Mouse (Mus musculus): Measurements from ENCODE around the gene Klf3. TPM values are rescaled to one million over a fixed set of nuclear protein-coding genes. Genes with fewer than 3 reads are reported as not detected.

Klf3 gene
- polyA plus RNA-seq, 1 experiment from 2014 or later: 66.9 TPM

GRCm38 (mm10) chr5:64788175-64788574 lies 15.0 kb upstream of the Klf3 start:
- DNase-seq (ENCODE audit: low spot score) (no peak), ATAC-seq (replicated peaks; ENCODE audit: low FRiP score) (0 out of 2 replicates have a peak, but pooled peaks have one; percentile 39)
- Histone ChIP-seq H3K27ac (ENCODE audit: low read depth, low read length) (no peak overlapping the region), H3K9me3 (ENCODE audit: control insufficient read depth, low read length) (no peaks in the 10 kb centered on the region), H3K36me3 (ENCODE audit: control insufficient read depth, insufficient read depth, low read length) (no peaks in the 10 kb centered on the region; the same call in 1 of the 2 replicates), H3K4me2 (no peak overlapping the region), H3K4me1 (replicated peaks; ENCODE audit: control insufficient read depth, insufficient read depth, low read length) (0 out of 2 replicates have a peak, but pooled peaks cover 4% of the 10 kb centered on the region), H3K9ac (ENCODE audit: low read depth, low read length) (no peak overlapping the region), H3K27me3 (replicated peaks; ENCODE audit: control insufficient read depth, insufficient read depth, low read length) (no peaks in the 10 kb centered on the region), H3K4me3 (ENCODE audit: low read depth, low read length) (no peak overlapping the region)
- 87% methylated on average over 1 of the region's 1 CpGs for WGBS

DNA sequence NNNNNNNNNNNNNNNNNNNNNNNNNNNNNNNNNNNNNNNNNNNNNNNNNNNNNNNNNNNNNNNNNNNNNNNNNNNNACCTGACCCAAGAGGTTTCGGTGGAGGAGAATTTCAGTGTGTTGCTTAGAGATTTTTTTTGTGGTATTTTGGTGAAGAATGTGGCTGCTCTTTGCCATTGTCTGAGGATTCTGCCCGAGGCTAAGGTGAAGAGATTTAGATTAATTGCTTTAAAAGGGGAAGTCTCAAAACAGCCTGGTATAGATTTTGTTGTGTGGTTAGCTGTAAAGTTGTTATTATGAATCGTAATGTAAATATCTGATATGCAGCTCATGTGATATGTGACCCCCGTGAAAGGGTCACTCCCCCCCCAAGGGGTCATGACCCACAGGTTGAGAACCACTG lies 5.0 kb upstream of the Klf3 start:
- peaks cover 3% of the 10 kb centered on the region; the same call in 1 of the 2 replicates for H3K9me3 ChIP-seq (ENCODE audit: control insufficient read depth, low read length)
- H3K4me3 ChIP-seq (ENCODE audit: low read depth, low read length): no peak overlapping the region
- no peak overlapping the region for H3K27ac ChIP-seq (ENCODE audit: low read depth, low read length)
- no peak overlapping the region for H3K4me2 ChIP-seq
- peaks cover 8% of the 10 kb centered on the region for H3K4me1 ChIP-seq (replicated peaks; ENCODE audit: control insufficient read depth, insufficient read depth, low read length)
- no peaks in the 10 kb centered on the region for H3K36me3 ChIP-seq (ENCODE audit: control insufficient read depth, insufficient read depth, low read length)
- WGBS: 62% methylated on average over 4 of the region's 4 CpGs
- DNase-seq (ENCODE audit: low spot score) (no peak), ATAC-seq (replicated peaks; ENCODE audit: low FRiP score) (no peak)
- no peak overlapping the region for H3K9ac ChIP-seq (ENCODE audit: low read depth, low read length)
- no peaks in the 10 kb centered on the region for H3K27me3 ChIP-seq (replicated peaks; ENCODE audit: control insufficient read depth, insufficient read depth, low read length)

GRCm38 (mm10) chr5:64801545-64801944 lies 1.6 kb upstream of the Klf3 start:
- no peaks in the 10 kb centered on the region for H3K27me3 ChIP-seq (replicated peaks; ENCODE audit: control insufficient read depth, insufficient read depth, low read length)
- H3K9me3 ChIP-seq (ENCODE audit: control insufficient read depth, low read length): peaks cover 3% of the 10 kb centered on the region; the same call in 1 of the 2 replicates
- no peak for ATAC-seq (replicated peaks; ENCODE audit: low FRiP score)
- no peak overlapping the region for H3K27ac ChIP-seq (ENCODE audit: low read depth, low read length)
- no peak overlapping the region for H3K4me2 ChIP-seq
- peaks cover 23% of the 10 kb centered on the region for H3K4me1 ChIP-seq (replicated peaks; ENCODE audit: control insufficient read depth, insufficient read depth, low read length)
- no peak for DNase-seq (ENCODE audit: low spot score)
- WGBS: 63% methylated on average over 2 of the region's 2 CpGs
- no peaks in the 10 kb centered on the region for H3K36me3 ChIP-seq (ENCODE audit: control insufficient read depth, insufficient read depth, low read length)
- no peak overlapping the region for H3K4me3 ChIP-seq (ENCODE audit: low read depth, low read length)
- H3K9ac ChIP-seq (ENCODE audit: low read depth, low read length): no peak overlapping the region

GRCm38 (mm10) chr5:64802143-64802542 lies 1.0 kb upstream of the Klf3 start:
- H3K4me2 ChIP-seq: peak overlapping the region; percentile 73
- ATAC-seq (replicated peaks; ENCODE audit: low FRiP score) (no peak), DNase-seq (ENCODE audit: low spot score) (no peak)
- no peaks in the 10 kb centered on the region for H3K27me3 ChIP-seq (replicated peaks; ENCODE audit: control insufficient read depth, insufficient read depth, low read length)
- H3K9me3 ChIP-seq (ENCODE audit: control insufficient read depth, low read length): peaks cover 3% of the 10 kb centered on the region; the same call in 1 of the 2 replicates
- H3K9ac ChIP-seq (ENCODE audit: low read depth, low read length): peak overlapping the region; percentile 98
- H3K4me1 ChIP-seq (replicated peaks; ENCODE audit: control insufficient read depth, insufficient read depth, low read length): peaks cover 29% of the 10 kb centered on the region
- H3K4me3 ChIP-seq (ENCODE audit: low read depth, low read length): peak overlapping the region; percentile 94
- whole genome bisulfite sequencing: 13% methylated on average over 8 of the region's 8 CpGs
- no peaks in the 10 kb centered on the region for H3K36me3 ChIP-seq (ENCODE audit: control insufficient read depth, insufficient read depth, low read length)
- H3K27ac ChIP-seq (ENCODE audit: low read depth, low read length): peak overlapping the region; percentile 98

- peak overlapping the region; percentile 98 for H3K27ac ChIP-seq (ENCODE audit: low read depth, low read length)
- WGBS: under 1% methylated on average over 69 of the region's 69 CpGs
- no peaks in the 10 kb centered on the region for H3K27me3 ChIP-seq (replicated peaks; ENCODE audit: control insufficient read depth, insufficient read depth, low read length)
- peaks cover 3% of the 10 kb centered on the region; the same call in 1 of the 2 replicates for H3K9me3 ChIP-seq (ENCODE audit: control insufficient read depth, low read length)
- peak overlapping the region; percentile 73 for H3K4me2 ChIP-seq
- H3K4me1 ChIP-seq (replicated peaks; ENCODE audit: control insufficient read depth, insufficient read depth, low read length): peaks cover 47% of the 10 kb centered on the region
- H3K36me3 ChIP-seq (ENCODE audit: control insufficient read depth, insufficient read depth, low read length): peaks cover 4% of the 10 kb centered on the region
- ATAC-seq (replicated peaks; ENCODE audit: low FRiP score) (no peak), DNase-seq (ENCODE audit: low spot score) (peak; percentile 82)
- H3K9ac ChIP-seq (ENCODE audit: low read depth, low read length): peak overlapping the region; percentile 98
- H3K4me3 ChIP-seq (ENCODE audit: low read depth, low read length): peak overlapping the region; percentile 94
These were observed 703 bp downstream of the Klf3 start for GRCm38 (mm10) chr5:64803720-64804462.

DNA sequence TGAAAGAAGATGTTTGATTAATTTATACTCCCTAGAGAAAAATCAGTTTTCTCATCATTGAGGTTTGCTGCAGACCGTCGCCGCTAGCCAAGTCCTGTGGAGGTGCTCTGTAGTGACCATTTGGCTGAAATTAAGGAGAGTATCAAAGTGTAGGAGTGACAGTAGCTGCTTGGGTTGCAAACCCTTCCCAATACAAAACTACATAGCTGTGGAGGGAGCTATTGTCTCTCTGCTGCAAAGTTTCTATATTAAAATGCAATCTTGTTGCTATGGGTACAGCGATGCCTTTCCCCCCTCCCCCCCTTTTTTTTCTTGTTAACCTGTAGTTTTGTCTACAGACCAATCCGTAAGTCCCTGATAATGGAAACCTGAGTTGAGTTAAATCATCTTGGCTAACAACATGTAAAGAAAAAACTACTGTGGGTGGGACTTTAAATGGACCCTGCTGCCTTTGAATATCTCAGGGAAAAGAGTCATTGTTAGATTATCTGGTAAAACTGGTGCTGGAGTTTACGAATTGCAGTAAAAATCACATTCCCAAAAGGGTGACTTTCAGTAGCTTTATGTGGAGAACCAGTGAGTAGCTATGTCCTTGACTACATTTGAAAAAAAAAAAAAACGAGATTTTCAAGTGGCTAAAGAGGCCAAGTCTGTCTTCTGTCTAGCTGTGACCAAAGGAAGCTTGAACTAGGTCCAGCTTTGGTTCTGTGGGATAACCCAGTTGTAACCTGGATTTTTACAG lies 2.1 kb downstream of the Klf3 start:
- H3K27me3 ChIP-seq (replicated peaks; ENCODE audit: control insufficient read depth, insufficient read depth, low read length): no peaks in the 10 kb centered on the region
- H3K9ac ChIP-seq (ENCODE audit: low read depth, low read length): peak overlapping the region; percentile 72
- ATAC-seq (replicated peaks; ENCODE audit: low FRiP score) (no peak), DNase-seq (ENCODE audit: low spot score) (no peak)
- no peaks in the 10 kb centered on the region for H3K9me3 ChIP-seq (ENCODE audit: control insufficient read depth, low read length)
- H3K36me3 ChIP-seq (ENCODE audit: control insufficient read depth, insufficient read depth, low read length): peaks cover 11% of the 10 kb centered on the region
- peak overlapping the region; percentile 91 for H3K27ac ChIP-seq (ENCODE audit: low read depth, low read length)
- peaks cover 61% of the 10 kb centered on the region for H3K4me1 ChIP-seq (replicated peaks; ENCODE audit: control insufficient read depth, insufficient read depth, low read length)
- H3K4me3 ChIP-seq (ENCODE audit: low read depth, low read length): peak overlapping the region; percentile 94
- H3K4me2 ChIP-seq: peak overlapping the region; percentile 73
- 20% methylated on average over 7 of the region's 7 CpGs for WGBS

GRCm38 (mm10) chr5:64805873-64806505 lies 2.8 kb downstream of the Klf3 start:
- H3K27me3 ChIP-seq (replicated peaks; ENCODE audit: control insufficient read depth, insufficient read depth, low read length): no peaks in the 10 kb centered on the region
- DNase-seq (ENCODE audit: low spot score) (peak; percentile 66), ATAC-seq (replicated peaks; ENCODE audit: low FRiP score) (no peak)
- H3K36me3 ChIP-seq (ENCODE audit: control insufficient read depth, insufficient read depth, low read length): peaks cover 11% of the 10 kb centered on the region
- H3K4me1 ChIP-seq (replicated peaks; ENCODE audit: control insufficient read depth, insufficient read depth, low read length): peaks cover 67% of the 10 kb centered on the region
- H3K27ac ChIP-seq (ENCODE audit: low read depth, low read length): peak overlapping the region; percentile 91
- no peaks in the 10 kb centered on the region for H3K9me3 ChIP-seq (ENCODE audit: control insufficient read depth, low read length)
- peak overlapping the region; percentile 94 for H3K4me3 ChIP-seq (ENCODE audit: low read depth, low read length)
- WGBS: 4% methylated on average over 7 of the region's 7 CpGs
- peak overlapping the region; percentile 73 for H3K4me2 ChIP-seq
- peak overlapping the region; percentile 72 for H3K9ac ChIP-seq (ENCODE audit: low read depth, low read length)

DNA sequence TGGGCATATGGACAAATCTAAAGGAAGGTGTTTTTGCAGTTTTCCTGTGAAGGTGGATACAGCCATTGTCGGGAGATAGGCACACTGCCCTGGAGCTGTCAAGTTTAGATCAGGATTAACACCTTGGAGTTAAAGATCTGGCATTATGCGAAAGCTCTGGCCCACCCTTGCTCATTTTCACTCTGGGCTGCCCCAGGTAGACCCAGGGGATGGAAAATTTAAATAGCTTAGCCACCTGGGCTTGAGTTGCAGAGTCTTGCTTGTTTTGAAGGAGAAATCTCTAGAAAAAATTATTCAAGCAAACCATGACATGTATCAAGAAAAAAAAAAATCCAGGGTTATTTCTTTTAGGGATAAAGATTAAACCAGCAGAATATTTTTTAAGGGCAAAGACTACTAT lies 3.4 kb downstream of the Klf3 start:
- peaks cover 11% of the 10 kb centered on the region for H3K36me3 ChIP-seq (ENCODE audit: control insufficient read depth, insufficient read depth, low read length)
- H3K4me2 ChIP-seq: peak overlapping the region; percentile 73
- no peak for ATAC-seq (replicated peaks; ENCODE audit: low FRiP score)
- H3K9me3 ChIP-seq (ENCODE audit: control insufficient read depth, low read length): no peaks in the 10 kb centered on the region
- peak overlapping the region; percentile 94 for H3K4me3 ChIP-seq (ENCODE audit: low read depth, low read length)
- H3K9ac ChIP-seq (ENCODE audit: low read depth, low read length): peak overlapping the region; percentile 72; the same call in 1 of the 2 replicates
- DNase-seq (ENCODE audit: low spot score): no peak
- H3K27me3 ChIP-seq (replicated peaks; ENCODE audit: control insufficient read depth, insufficient read depth, low read length): no peaks in the 10 kb centered on the region
- H3K27ac ChIP-seq (ENCODE audit: low read depth, low read length): peak overlapping the region; percentile 91
- peaks cover 67% of the 10 kb centered on the region for H3K4me1 ChIP-seq (replicated peaks; ENCODE audit: control insufficient read depth, insufficient read depth, low read length)
- WGBS: 30% methylated on average over 2 of the region's 2 CpGs
